Mouse (Mus musculus): ENCODE measurements around the gene Ubtf.

Gene Ubtf

GRCm38 (mm10) chr11:102317901-102318575 is 1.5 kb downstream of the Ubtf start:
- peak; percentile 82 for DNase-seq (ENCODE audit: low read depth, low spot score)

GRCm38 (mm10) chr11:102317298-102317900 is 2.1 kb downstream of the Ubtf start:
- DNase-seq (ENCODE audit: low read depth, low spot score): peak; percentile 81

- DNase-seq (ENCODE audit: low read depth, low spot score): peak; percentile 94
Measured at GRCm38 (mm10) chr11:102316572-102317297, 2.8 kb downstream of the Ubtf start.

- DNase-seq (ENCODE audit: low read depth, low spot score): peak; percentile 48
Measured at GRCm38 (mm10) chr11:102315690-102316571, 3.6 kb downstream of the Ubtf start.

GRCm38 (mm10) chr11:102314321-102314720 is 5.2 kb downstream of the Ubtf start:
- no peak for DNase-seq (ENCODE audit: low read depth, low spot score)

DNA sequence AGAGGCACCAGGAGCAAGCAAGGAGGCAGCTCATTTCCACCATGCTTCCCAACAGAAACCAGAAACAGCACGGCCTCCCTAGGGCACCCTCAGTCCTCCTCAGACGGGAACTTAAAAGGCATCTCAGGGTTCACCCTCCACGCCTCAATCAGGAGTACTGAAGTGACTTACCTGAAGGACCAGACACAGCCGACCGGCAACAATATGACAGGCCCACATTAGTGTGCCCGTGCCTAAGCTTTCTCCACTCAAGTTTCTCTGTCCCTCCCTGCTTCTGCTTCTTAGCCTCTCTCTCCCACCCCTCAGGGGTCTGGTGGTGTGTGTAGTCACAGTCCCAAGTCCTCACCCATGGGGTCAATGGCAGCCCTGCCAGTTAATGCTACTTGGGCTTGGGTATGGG is 7.0 kb downstream of the Ubtf start:
- DNase-seq (ENCODE audit: low read depth, low spot score): no peak

DNA sequence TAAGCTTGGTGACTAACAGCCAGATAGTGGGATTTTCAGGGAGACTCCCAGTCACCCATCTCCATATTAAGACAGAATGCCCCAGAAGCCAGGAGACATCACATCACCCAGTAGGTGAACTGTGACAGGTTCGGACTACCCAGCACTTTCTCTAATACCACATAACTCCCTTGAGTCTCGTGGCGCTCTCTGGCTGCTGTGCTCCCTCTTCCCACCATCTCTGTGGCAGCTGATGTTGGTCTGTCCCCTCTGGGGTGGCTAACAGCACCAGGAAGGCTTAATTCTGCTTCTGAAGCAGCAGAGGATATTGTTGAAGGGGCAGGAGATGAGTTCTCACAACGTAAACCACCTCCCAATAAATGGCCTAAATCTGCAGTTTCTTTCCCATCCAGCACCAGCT is 7.6 kb downstream of the Ubtf start:
- DNase-seq (ENCODE audit: low read depth, low spot score): peak; percentile 1

DNA sequence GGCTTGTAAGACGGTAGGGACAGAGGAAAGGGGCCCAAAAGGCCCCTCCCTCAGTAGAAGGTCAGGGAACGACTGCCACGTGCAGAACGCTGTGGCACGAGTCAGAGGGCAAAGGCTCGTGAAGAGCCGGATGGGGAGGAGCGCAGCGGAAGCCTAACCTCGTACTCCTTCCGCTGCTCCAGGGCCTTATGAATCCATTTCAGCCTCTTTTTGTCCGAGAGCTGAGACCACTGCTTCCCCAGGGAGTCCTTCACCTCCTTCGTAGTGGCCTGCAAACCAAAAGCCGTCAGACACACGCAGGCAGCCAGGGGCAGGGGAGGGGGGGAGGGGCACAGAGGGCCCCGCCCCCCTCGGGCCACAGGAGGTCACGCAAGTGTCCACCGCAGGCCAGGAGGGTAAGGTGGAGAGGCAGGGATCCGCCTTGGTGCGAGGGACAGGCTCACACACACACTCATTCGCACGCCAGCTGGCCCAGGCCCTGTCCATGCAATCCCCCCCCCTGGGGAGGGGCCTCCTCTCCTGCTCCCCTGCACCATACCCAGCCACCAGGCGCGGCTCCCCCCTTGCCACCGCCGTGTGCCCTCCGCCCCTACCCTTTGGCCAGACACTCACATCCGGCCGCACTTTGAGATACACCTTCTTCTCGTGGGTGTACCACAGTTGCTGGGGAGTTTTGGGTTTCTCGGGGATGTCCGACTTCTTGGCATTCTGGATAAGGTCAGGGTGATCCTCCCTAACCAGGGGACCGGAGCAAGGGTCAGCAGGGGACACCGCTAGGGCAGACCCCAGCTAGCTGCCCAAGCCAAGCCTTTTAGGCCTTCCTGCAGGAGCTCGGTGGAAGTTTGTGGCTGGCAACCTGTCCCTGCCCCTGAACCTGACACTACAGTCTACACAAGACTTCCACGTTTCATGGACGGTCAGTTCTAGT is 8.5 kb downstream of the Ubtf start:
- peak; percentile 39 for DNase-seq (ENCODE audit: low read depth, low spot score)

DNA sequence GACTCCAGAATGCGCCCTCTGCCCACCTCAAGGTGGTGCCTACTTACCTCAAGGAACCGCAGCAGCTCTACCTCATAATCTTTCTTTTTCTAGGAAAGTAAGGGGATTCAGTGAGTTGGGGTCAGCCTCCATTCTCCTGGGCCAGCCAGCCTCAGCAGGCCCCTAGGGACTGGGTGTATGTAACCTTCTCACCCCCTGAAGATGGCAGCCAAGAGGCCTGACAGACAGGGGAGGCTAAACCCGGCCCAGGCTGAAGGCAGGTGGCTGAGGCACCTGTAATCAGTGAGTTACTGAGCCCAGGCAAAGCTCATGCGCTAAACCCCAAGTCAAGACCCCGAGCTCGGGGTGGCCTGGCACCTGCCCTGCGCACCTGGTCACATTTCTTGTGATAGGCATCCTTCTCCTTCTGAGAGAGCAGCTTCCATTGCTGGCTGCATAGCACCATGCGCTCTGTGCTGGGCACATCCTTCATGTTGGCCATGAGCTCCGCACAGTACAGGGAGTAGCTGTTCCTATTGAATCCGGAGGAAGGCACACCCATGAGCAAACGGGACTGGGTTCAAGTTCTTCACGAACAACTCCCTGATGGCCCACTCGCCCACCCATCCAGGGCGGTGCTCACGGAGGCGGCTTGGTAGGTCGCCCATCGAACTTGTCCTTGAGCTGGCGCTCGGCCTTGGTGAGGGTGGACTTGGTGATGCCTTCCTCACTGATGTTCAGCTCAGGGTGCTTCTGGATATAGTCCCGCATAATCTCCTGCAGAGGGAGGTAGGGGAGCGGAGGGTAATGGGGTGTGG is 9.5 kb downstream of the Ubtf start:
- DNase-seq (ENCODE audit: low read depth, low spot score): peak; percentile 46

DNA sequence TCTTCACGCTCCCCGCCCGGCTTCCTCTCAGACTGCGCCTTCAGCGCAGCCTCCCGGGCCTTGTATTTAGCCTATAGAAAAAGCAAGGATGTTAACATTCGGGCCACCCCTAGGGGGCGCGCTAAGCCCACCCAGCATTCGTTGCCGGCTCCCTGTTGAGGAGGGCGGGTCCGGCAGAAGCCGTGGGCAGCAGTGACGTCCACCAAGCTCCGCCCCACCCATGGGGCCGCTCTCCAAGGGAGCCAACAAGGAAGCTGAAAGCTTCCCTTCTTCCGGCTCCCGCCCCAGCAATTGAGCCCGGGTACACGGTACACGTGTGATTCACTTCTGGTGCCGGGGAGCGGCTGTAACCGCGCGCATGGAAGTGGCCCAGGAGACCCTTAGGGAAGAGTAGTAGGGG is 10.6 kb downstream of the Ubtf start:
- DNase-seq (ENCODE audit: low read depth, low spot score): peak; percentile 98

GRCm38 (mm10) chr11:102308104-102308503 is 11.4 kb downstream of the Ubtf start:
- DNase-seq (ENCODE audit: low read depth, low spot score): no peak

- no peak for DNase-seq (ENCODE audit: low read depth, low spot score)
Measured at GRCm38 (mm10) chr11:102305359-102305758, 14.2 kb downstream of the Ubtf start.

- no peak for DNase-seq (ENCODE audit: low read depth, low spot score)
Measured at GRCm38 (mm10) chr11:102304141-102304540, 15.4 kb downstream of the Ubtf start.

DNA sequence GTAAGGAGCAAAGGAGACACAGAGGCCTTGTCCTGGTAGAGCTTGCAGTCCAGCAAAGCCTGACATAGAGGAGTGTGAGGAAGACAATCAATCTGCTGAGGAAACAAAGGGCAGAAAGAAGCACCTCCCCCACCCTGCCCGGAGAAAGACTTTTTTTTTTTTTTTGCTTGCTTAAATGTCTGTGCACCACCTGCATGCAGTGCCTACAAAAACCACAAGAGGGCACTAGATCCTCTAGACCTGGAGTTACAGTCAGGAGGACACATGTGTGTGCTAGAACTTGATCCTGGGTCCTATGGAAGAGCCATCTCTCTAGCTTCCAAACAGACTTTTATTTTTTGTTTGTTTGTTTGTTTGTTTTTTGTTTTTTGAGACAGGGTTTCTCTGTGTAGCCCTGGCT is 19.7 kb downstream of the Ubtf start:
- peak; percentile 80 for DNase-seq (ENCODE audit: low read depth, low spot score)

GRCm38 (mm10) chr11:102297577-102298556 is 21.7 kb downstream of the Ubtf start:
- peak; percentile 72 for DNase-seq (ENCODE audit: low read depth, low spot score)

DNA sequence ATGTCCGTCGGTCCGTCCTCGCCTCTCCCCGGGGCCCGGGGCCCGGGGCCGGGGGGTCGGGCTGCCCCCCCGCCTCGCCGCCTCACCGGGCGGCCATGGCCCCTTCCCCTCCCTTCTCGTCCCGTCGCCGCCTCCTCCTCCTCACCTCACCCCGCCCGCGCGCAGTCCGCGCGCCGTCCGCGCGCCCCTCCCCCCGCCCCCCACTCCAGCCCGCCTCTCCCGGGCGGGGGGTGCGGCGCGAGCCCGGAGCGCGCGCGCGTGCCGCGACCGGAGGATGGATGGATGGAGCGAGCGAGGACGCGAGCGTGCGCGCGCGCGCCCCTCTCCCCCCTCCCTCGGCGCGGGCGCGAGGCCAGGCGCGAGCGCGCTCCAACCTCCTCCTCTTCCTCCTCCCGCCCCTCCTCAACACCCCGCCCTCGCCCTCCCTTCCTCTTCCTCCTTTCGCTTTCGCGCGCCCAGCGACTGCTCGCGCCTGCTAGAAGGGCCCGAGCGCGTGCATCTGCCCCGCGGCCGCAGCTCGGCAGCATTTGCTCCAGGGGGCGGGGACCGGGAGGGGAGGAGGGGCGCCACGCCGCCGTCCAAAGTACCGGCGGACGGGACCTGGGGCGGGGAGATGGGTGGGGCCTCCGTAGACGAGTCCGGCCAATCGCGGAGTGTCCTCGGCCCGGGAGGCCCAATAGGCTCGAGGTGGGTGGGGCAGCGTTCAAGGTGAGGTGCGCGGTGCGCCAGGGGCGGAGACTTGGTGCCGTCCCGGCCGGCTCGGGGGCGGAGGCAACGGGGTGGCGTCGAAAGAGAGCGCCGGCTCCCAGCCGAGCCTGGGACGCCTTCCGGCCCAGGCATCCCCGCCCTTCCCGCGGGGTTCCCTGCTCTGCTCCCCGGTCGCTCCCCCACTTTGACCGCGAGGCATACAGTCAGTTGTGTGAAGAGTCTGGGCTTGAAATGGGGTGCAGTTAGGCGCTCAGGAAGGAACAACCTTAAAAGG is 22.8 kb downstream of the Ubtf start, which contains the start of gene Atxn7l3:
Gene Atxn7l3 (minus strand): TSS at position 141 of the 982 bp plus-strand sequence.
- peak; percentile 99 for DNase-seq (ENCODE audit: low read depth, low spot score)

All from CD4-positive helper T cell, adult 2 months (primary cell).